Mouse (Mus musculus) limb, embryonic 14.5 days (tissue): ENCODE data around the gene Nxn. TPM values are rescaled to one million over a fixed set of nuclear protein-coding genes. Genes with fewer than 3 reads are reported as not detected.
A peak's percentile ranks its signal among the peaks of the same experiment; 100 is the strongest.

ENCODE experiments used
- ATAC-seq: fragments of 200-750 bp; cut with Nextera tagmentation; 2 replicates; pipeline ENCODE4 v1.8.0; 2017; ENCODE audit warnings: low read depth, moderate number of reproducible peaks, moderate TSS enrichment; ENCODE audit not compliant: low FRiP score
- DNase-seq: peaks from one replicate; pipeline ENCODE4 v3.0.0-alpha.2; 2015; ENCODE audit warnings: low spot score
- H3K27ac ChIP-seq: fragments of 300-500 bp; sonication (generic); replicated peaks from 2 replicates; pipeline ENCODE4 v1.5.1; 2014; ENCODE audit warnings: low read depth, mild to moderate bottlenecking, low read length, moderate library complexity, mixed read lengths
- H3K27me3 ChIP-seq: fragments of 300-500 bp; sonication (generic); 2 replicates; pipeline ENCODE4 v1.6.1; 2014; ENCODE audit warnings: low read length, mixed read lengths; ENCODE audit not compliant: control insufficient read depth, insufficient read depth
- H3K36me3 ChIP-seq: fragments of 300-500 bp; sonication (generic); 2 replicates; pipeline ENCODE4 v1.6.1; 2014; ENCODE audit warnings: mild to moderate bottlenecking, low read length, moderate library complexity, mixed read lengths; ENCODE audit not compliant: control insufficient read depth, insufficient read depth
- H3K4me1 ChIP-seq: fragments of 300-500 bp; sonication (generic); 2 replicates; pipeline ENCODE4 v1.6.1; 2014; ENCODE audit warnings: antibody characterized with exemption, low read length, mixed read lengths; ENCODE audit not compliant: control insufficient read depth, insufficient read depth
- H3K4me2 ChIP-seq: fragments of 300-500 bp; sonication (generic); replicated peaks from 2 replicates; pipeline ENCODE4 v1.6.1; 2014; ENCODE audit warnings: low read depth, mild to moderate bottlenecking, low read length, moderate library complexity; ENCODE audit not compliant: severe bottlenecking
- H3K4me3 ChIP-seq: fragments of 300-500 bp; sonication (generic); replicated peaks from 2 replicates; pipeline ENCODE4 v1.5.1; 2014; ENCODE audit warnings: low read length
- H3K9ac ChIP-seq: fragments of 300-500 bp; sonication (generic); 2 replicates; pipeline ENCODE4 v1.6.1; 2014; ENCODE audit warnings: mild to moderate bottlenecking, low read depth, low read length, moderate library complexity; ENCODE audit not compliant: severe bottlenecking
- H3K9me3 ChIP-seq: fragments of 300-500 bp; sonication (generic); 2 replicates; pipeline ENCODE4 v1.6.1; 2016; ENCODE audit warnings: low read length; ENCODE audit not compliant: control insufficient read depth
- POLR2A ChIP-seq: fragments of 200-500 bp; IDR thresholded peaks from 2 replicates; pipeline ENCODE4 v1.8.0; 2012; ENCODE audit warnings: inconsistent platforms, mild to moderate bottlenecking, moderate library complexity, borderline replicate concordance; ENCODE audit not compliant: insufficient read depth, insufficient read length; ENCODE audit errors: extremely low read depth
- WGBS: fragments of 180-500 bp; shearing (Covaris S2); extraction: QIAGEN DNeasy Blood & Tissue Kit; methylation state at CpG from one replicate; pipeline ENCODE4 v1.1.7; 2014; 5-methylcytosine and 5-hydroxymethylcytosine counted together
- polyA plus RNA-seq, 2 experiments: library from polyadenylated mRNA; depleted of rRNA in 1 of 2; stranded (reverse) in 1 of 2; unstranded in 1 of 2; fragments of >200 nt; fragmentation: Nextera tagmentation in 1 of 2; extraction: Ambion mirVana in 1 of 2; gene quantifications; 2 replicates each; pipeline versions ENCODE4 v1.2.1 to v1.2.3; 2012 to 2014

Nxn gene
- polyA plus RNA-seq, 2 experiments, result 69.9 to 78.1 TPM

GRCm38 (mm10) chr11:76392532-76392931 is 6.4 kb downstream of the Nxn start:
- DNase-seq, result no peak
- Histone ChIP-seq H3K9me3 (no peaks in the 10 kb centered on the region), H3K27me3 (no peaks in the 10 kb centered on the region), H3K27ac (no peak overlapping the region), H3K4me2 (no peak overlapping the region), H3K36me3 (peaks cover 3% of the 10 kb centered on the region; the same call in 1 of the 2 replicates), H3K9ac (no peak overlapping the region), H3K4me3 (no peak overlapping the region), H3K4me1 (peaks cover 16% of the 10 kb centered on the region)
- no peak for ATAC-seq
- no peak for TF ChIP-seq POLR2A
- WGBS, result 79% methylated on average over 7 of the region's 7 CpGs

- Histone ChIP-seq H3K4me1 (peaks cover 25% of the 10 kb centered on the region), H3K27me3 (no peaks in the 10 kb centered on the region), H3K4me3 (no peak overlapping the region), H3K9me3 (no peaks in the 10 kb centered on the region), H3K4me2 (no peak overlapping the region), H3K27ac (no peak overlapping the region), H3K36me3 (peaks cover 3% of the 10 kb centered on the region; the same call in 1 of the 2 replicates), H3K9ac (no peak overlapping the region)
- DNase-seq (no peak), ATAC-seq (no peak)
- no peak for TF ChIP-seq POLR2A
- WGBS, result 37% methylated on average over 7 of the region's 7 CpGs
Measured at GRCm38 (mm10) chr11:76388711-76389110, 10.2 kb downstream of the Nxn start.

DNA sequence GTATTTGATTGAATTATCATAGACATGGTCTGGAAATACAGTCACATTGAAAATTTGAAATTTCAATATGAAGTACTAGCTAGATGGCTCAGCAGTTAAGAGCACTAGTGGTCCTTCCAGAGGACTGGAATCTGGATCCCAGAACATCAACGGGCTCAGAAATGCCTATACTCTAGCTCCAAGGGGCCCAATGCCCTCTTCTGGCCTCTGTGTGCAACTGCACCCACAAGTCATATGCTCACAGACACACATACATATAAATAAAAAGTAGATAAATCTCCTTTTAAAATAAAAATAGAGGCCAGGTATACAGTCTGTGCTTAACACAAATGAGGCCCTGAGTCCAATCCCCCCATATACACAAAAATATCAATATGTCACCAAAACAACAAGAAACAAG is 11.8 kb downstream of the Nxn start:
- peaks cover 38% of the 10 kb centered on the region for H3K4me1 ChIP-seq
- WGBS, result 86% methylated on average over 1 of the region's 1 CpGs
- no peak for ATAC-seq
- DNase-seq, result no peak
- no peak overlapping the region for H3K4me2 ChIP-seq
- no peak overlapping the region for H3K4me3 ChIP-seq
- H3K36me3 ChIP-seq, result peaks cover 3% of the 10 kb centered on the region; the same call in 1 of the 2 replicates
- H3K27ac ChIP-seq, result no peak overlapping the region
- H3K9me3 ChIP-seq, result no peaks in the 10 kb centered on the region
- H3K9ac ChIP-seq, result no peak overlapping the region
- no peaks in the 10 kb centered on the region for H3K27me3 ChIP-seq
- no peak for TF ChIP-seq POLR2A

- H3K4me1 ChIP-seq, result peaks cover 39% of the 10 kb centered on the region
- no peak for TF ChIP-seq POLR2A
Measured at GRCm38 (mm10) chr11:76385746-76386145, 13.2 kb downstream of the Nxn start.

DNA sequence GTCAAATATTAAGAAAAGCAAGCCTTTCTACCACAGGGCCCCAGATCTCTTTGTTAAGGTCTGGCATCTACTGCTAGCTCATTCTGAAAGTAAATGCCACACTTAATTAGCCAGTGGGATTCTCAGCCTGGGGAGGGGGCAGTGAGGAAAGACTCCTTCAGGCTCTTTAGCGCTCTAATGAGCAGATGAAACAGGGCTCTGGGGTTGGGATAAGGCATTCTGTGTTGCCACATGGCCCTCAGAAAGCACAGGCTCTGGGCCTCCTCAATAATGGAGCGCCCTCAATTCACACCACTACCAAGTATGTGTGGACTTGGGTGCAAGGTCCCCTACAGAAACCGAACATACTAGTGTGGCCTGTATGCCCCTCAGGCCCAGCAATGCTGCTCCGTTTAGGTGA is 13.9 kb downstream of the Nxn start:
- Histone ChIP-seq H3K27ac (peak overlapping the region; percentile 52), H3K9me3 (no peaks in the 10 kb centered on the region), H3K4me1 (peaks cover 39% of the 10 kb centered on the region), H3K4me3 (no peak overlapping the region), H3K36me3 (no peaks in the 10 kb centered on the region), H3K27me3 (no peaks in the 10 kb centered on the region), H3K4me2 (no peak overlapping the region), H3K9ac (no peak overlapping the region)
- TF ChIP-seq POLR2A, result no peak
- ATAC-seq (no peak), DNase-seq (no peak)
- 48% methylated on average over 4 of the region's 4 CpGs for WGBS

More at GRCm38 (mm10) chr11:76385746-76386145, 13.2 kb downstream of the Nxn start:
- no peak overlapping the region for H3K9ac ChIP-seq
- DNase-seq (no peak), ATAC-seq (no peak)
- no peaks in the 10 kb centered on the region for H3K36me3 ChIP-seq
- WGBS, result 55% methylated on average over 3 of the region's 3 CpGs
- no peaks in the 10 kb centered on the region for H3K9me3 ChIP-seq
- H3K27me3 ChIP-seq, result no peaks in the 10 kb centered on the region
- H3K4me2 ChIP-seq, result no peak overlapping the region
- no peak overlapping the region for H3K27ac ChIP-seq
- H3K4me3 ChIP-seq, result no peak overlapping the region

- TF ChIP-seq POLR2A, result no peak
- DNase-seq (peak; percentile 47), ATAC-seq (no peak)
- H3K9me3 ChIP-seq, result no peaks in the 10 kb centered on the region
- H3K9ac ChIP-seq, result no peak overlapping the region
- 57% methylated on average over 5 of the region's 5 CpGs for WGBS
- H3K27me3 ChIP-seq, result no peaks in the 10 kb centered on the region
- H3K4me3 ChIP-seq, result no peak overlapping the region
- peaks cover 42% of the 10 kb centered on the region for H3K4me1 ChIP-seq
- H3K27ac ChIP-seq, result 0 out of 2 replicates have a peak overlapping the region, but pooled peaks have one; percentile 52
- no peak overlapping the region for H3K4me2 ChIP-seq
- H3K36me3 ChIP-seq, result no peaks in the 10 kb centered on the region
Measured at GRCm38 (mm10) chr11:76384307-76384706, 14.6 kb downstream of the Nxn start.
